Mouse (Mus musculus) heart, embryonic 16.5 days (tissue): Measurements from ENCODE around the gene Mrpl55. TPM values are rescaled to one million over a fixed set of nuclear protein-coding genes. Genes with fewer than 3 reads are reported as not detected.
"Not testable (repeated sequence)": the region's sequence is repeated elsewhere in the genome, so short reads cannot be mapped to it uniquely, and the experiment has no call there.

Source experiments
- ATAC-seq: fragments of 200-750 bp; cut with Nextera tagmentation; replicated peaks from 2 replicates; pipeline ENCODE4 v1.8.0; 2017; ENCODE audit warnings: moderate number of reproducible peaks; ENCODE audit not compliant: insufficient read depth, low FRiP score; ENCODE audit errors: extremely low read depth
- H3K27ac ChIP-seq: fragments of 300-500 bp; sonication (generic); 2 replicates; pipeline ENCODE4 v1.5.1; 2014; ENCODE audit warnings: mild to moderate bottlenecking, low read length, control low read depth, moderate library complexity
- H3K27me3 ChIP-seq: fragments of 300-500 bp; sonication (generic); 2 replicates; pipeline ENCODE4 v1.6.1; 2014; ENCODE audit warnings: low read length, mixed read lengths; ENCODE audit not compliant: control insufficient read depth, insufficient read depth
- H3K36me3 ChIP-seq: fragments of 300-500 bp; sonication (generic); 2 replicates; pipeline ENCODE4 v1.6.1; 2014; ENCODE audit not compliant: control insufficient read depth, insufficient read depth
- H3K4me1 ChIP-seq: fragments of 300-500 bp; sonication (generic); 2 replicates; pipeline ENCODE4 v1.6.1; 2014; ENCODE audit warnings: low read length, mixed read lengths; ENCODE audit not compliant: control insufficient read depth, insufficient read depth
- H3K4me2 ChIP-seq: fragments of 300-500 bp; sonication (generic); 2 replicates; pipeline ENCODE4 v1.6.1; 2014; ENCODE audit warnings: low read depth, mild to moderate bottlenecking, control low read depth, low read length
- H3K4me3 ChIP-seq: fragments of 300-500 bp; sonication (generic); 2 replicates; pipeline ENCODE4 v1.5.1; 2014; ENCODE audit warnings: mild to moderate bottlenecking, control low read depth, low read length
- H3K9ac ChIP-seq: fragments of 300-500 bp; sonication (generic); 2 replicates; pipeline ENCODE4 v1.6.1; 2014; ENCODE audit warnings: low read length, control low read depth
- H3K9me3 ChIP-seq: fragments of 300-500 bp; sonication (generic); replicated peaks from 2 replicates; pipeline ENCODE4 v1.6.1; 2016; ENCODE audit warnings: low read length; ENCODE audit not compliant: control insufficient read depth
- WGBS: fragments of 180-500 bp; shearing (Covaris S2); extraction: QIAGEN DNeasy Blood & Tissue Kit; methylation state at CpG from one replicate; pipeline ENCODE4 v1.1.7; 2014; 5-methylcytosine and 5-hydroxymethylcytosine counted together
- polyA plus RNA-seq: library from polyadenylated mRNA; unstranded; fragments of >200 nt; fragmentation: Nextera tagmentation; extraction: Ambion mirVana; gene quantifications from 2 replicates; pipeline ENCODE4 v1.2.1, GENCODE M21; 2015

The Mrpl55 gene
- polyA plus RNA-seq, 1 experiment from 2014 or later = 115 TPM

DNA sequence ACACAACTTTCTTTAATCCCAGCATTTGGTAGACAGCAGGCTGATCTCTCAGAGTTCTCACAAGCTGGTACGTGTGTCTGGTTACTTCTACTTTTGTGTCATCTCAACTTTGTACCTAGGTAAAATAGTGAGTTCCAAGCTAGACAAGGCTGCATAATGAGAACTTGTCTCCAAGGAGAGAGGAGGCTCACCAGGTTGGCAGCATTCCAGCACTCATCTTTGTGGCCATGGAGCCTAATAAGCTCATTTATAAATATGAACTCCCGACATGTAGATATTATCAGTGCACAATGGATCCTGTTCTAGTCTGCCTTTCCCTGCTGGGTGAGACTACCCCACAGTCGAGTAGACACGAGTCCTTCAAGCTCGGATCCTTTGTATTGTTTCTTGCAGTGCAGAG, 7.3 kb downstream of the Mrpl55 start:
- Histone ChIP-seq H3K4me1 (peaks cover 23% of the 10 kb centered on the region), H3K27me3 (no peaks in the 10 kb centered on the region), H3K9ac (no peak overlapping the region), H3K36me3 (peaks cover 39% of the 10 kb centered on the region), H3K9me3 (no peaks in the 10 kb centered on the region), H3K27ac (no peak overlapping the region), H3K4me2 (no peak overlapping the region; the same call in 1 of the 2 replicates), H3K4me3 (no peak overlapping the region)
- WGBS = 63% methylated on average over 5 of the region's 5 CpGs
- no peak for ATAC-seq

GRCm38 (mm10) chr11:59210020-59210419, 7.7 kb downstream of the Mrpl55 start:
- ATAC-seq = no peak
- Histone ChIP-seq H3K4me2 (no peak overlapping the region), H3K9me3 (no peaks in the 10 kb centered on the region), H3K27ac (no peak overlapping the region), H3K36me3 (peaks cover 39% of the 10 kb centered on the region), H3K27me3 (no peaks in the 10 kb centered on the region), H3K9ac (no peak overlapping the region), H3K4me3 (no peak overlapping the region), H3K4me1 (peaks cover 23% of the 10 kb centered on the region)
- WGBS = 71% methylated on average over 4 of the region's 4 CpGs

DNA sequence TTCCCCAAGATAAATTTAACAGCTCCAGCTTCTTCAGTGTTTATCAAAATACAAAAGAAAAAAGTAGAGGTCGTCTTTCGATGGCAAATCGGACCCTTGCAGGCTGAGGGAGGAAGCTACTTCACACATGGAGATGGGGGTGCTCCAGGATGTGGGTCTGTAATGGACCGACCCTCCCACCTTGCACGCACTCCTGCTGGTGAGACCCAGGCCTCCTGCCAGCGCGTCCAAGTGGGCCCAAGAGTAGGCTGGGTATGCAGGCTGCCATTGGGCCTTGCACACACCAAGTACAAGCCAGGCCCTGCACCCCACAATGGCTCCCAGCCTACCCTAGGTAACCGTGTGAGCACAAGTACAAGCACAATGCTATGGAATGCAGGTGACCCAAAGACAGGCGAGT, 9.3 kb downstream of the Mrpl55 start:
- not testable (repeated sequence) for H3K4me3 ChIP-seq, H3K27me3 ChIP-seq, H3K4me2 ChIP-seq, H3K9me3 ChIP-seq, ATAC-seq, H3K9ac ChIP-seq, H3K27ac ChIP-seq
- 84% methylated on average over 9 of the region's 9 CpGs for WGBS
- H3K36me3 ChIP-seq = peaks cover 29% of the 10 kb centered on the region
- peaks cover 23% of the 10 kb centered on the region for H3K4me1 ChIP-seq

GRCm38 (mm10) chr11:59212320-59212719, 10.0 kb downstream of the Mrpl55 start:
- not testable (repeated sequence) for H3K4me2 ChIP-seq, ATAC-seq, H3K4me3 ChIP-seq, H3K27me3 ChIP-seq, H3K9ac ChIP-seq, H3K27ac ChIP-seq, H3K9me3 ChIP-seq
- 70% methylated on average over 12 of the region's 12 CpGs for WGBS
- Histone ChIP-seq H3K36me3 (peaks cover 27% of the 10 kb centered on the region), H3K4me1 (peaks cover 28% of the 10 kb centered on the region)

DNA sequence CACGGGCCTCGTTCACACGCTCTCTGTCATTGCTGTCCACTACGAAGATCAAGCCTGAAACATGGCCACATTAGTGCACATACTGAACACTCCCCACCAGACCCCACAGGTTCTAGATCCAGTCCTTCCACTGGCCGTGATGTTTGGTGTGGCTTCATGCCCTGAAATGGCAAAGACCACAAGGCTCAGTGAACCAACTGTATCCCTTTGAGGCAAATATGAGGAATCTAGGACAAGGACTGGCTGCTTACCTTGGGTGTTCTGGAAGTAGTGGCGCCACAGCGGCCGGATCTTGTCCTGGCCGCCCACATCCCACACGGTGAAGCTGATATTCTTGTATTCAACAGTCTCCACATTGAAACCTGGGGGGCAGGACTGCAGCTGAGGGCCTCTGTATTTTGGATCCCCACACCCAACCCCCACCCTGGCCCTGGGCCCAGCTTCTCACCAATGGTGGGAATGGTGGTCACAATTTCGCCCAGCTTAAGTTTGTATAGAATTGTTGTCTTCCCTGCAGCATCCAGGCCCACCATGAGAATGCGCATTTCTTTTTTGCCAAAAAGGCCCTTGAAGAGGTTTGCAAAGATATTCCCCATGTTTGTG, 10.7 kb downstream of the Mrpl55 start:
- H3K9me3 ChIP-seq = no peaks in the 10 kb centered on the region
- no peaks in the 10 kb centered on the region for H3K27me3 ChIP-seq
- no peak overlapping the region for H3K4me2 ChIP-seq
- H3K27ac ChIP-seq = no peak overlapping the region
- H3K9ac ChIP-seq = no peak overlapping the region
- no peak for ATAC-seq
- no peak overlapping the region for H3K4me3 ChIP-seq
- WGBS = 87% methylated on average over 12 of the region's 12 CpGs
- peaks cover 33% of the 10 kb centered on the region for H3K4me1 ChIP-seq
- H3K36me3 ChIP-seq = peaks cover 27% of the 10 kb centered on the region

DNA sequence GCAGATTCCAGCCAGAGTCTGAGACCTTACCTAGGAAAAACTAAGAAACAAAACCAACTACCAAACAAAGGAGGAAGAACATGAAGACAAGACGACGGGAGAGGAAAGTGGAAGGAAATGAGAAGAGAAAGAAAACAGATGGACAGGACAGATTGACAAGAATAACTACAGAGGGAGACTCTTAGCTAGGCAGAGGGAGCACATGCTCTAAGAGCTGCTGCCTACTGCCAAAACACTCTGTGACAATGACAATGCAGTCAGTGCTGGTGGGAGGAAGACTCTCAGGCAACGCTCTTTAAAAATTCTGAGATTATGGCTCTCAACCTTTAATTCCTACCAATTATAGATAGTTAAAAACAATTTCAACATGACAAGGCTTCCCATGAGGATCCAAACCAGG, 14.7 kb downstream of the Mrpl55 start:
- H3K9ac ChIP-seq = no peak overlapping the region
- ATAC-seq = no peak
- H3K4me2 ChIP-seq = no peak overlapping the region
- H3K4me3 ChIP-seq = no peak overlapping the region
- no peaks in the 10 kb centered on the region for H3K9me3 ChIP-seq
- WGBS = 59% methylated on average over 3 of the region's 3 CpGs
- H3K36me3 ChIP-seq = peaks cover 17% of the 10 kb centered on the region
- no peaks in the 10 kb centered on the region for H3K27me3 ChIP-seq
- no peak overlapping the region for H3K27ac ChIP-seq
- peaks cover 45% of the 10 kb centered on the region for H3K4me1 ChIP-seq

DNA sequence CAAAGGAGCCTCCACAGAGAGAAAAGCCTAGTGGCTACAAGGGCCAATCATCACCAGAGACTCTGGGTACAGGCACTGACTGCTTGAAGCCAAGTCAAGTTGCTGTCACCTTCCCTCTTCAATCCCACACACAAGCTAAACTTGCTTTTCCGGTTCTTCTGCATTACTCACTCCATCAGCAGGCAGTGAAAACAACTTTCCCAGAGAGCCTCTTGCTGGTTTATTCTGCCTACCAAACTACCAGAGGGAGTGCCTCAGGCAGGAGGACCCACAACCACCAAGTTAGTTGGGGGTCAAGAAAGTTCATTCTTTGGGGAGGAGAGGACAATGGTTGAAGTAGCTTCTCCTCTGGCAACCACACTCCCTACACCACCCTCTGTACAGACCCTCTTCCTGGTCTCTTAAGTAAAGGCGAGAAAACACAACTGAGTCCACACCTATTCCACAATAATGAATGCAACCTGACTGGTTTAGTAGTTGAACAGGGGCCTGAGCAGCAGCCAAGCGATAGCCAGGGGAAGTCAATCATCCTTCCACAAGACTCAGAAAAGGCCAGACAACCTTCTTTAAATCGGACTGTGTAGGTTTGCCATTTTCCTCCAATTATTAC, 16.2 kb downstream of the Mrpl55 start:
- Histone ChIP-seq H3K4me1 (peaks cover 51% of the 10 kb centered on the region), H3K4me2 (no peak overlapping the region; the same call in 1 of the 2 replicates)

DNA sequence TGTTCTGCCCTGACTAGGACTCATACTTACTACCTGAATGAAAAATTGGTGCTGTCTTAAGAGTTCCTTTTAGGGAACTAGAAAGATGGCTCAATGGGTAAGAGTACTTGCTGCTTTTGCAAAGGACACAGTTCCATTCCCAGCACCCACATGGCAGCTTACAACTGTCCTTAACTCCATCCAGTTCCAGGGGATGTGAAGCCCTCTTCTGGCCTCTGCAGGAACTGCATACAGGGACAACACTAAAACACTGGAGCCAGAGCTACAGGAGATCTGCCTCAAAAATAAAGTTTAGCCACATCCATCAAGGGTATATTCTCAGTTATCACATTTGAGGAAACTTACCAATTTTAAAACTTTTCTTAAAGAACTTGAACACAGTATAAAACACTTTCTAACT, 16.8 kb downstream of the Mrpl55 start:
- Histone ChIP-seq H3K4me2 (no peak overlapping the region), H3K9ac (no peak overlapping the region), H3K36me3 (peaks cover 10% of the 10 kb centered on the region), H3K9me3 (no peaks in the 10 kb centered on the region), H3K27me3 (no peaks in the 10 kb centered on the region), H3K4me1 (peaks cover 54% of the 10 kb centered on the region), H3K4me3 (no peak overlapping the region), H3K27ac (no peak overlapping the region)
- ATAC-seq = no peak

More for the DNA sequence above, 16.2 kb downstream of the Mrpl55 start:
- no peak for ATAC-seq
- 66% methylated on average over 4 of the region's 4 CpGs for WGBS
- H3K4me3 ChIP-seq = no peak overlapping the region
- H3K36me3 ChIP-seq = peaks cover 10% of the 10 kb centered on the region
- H3K9ac ChIP-seq = no peak overlapping the region
- H3K9me3 ChIP-seq = no peaks in the 10 kb centered on the region
- H3K27ac ChIP-seq = 0 out of 2 replicates have a peak overlapping the region, but pooled peaks have one; percentile 16
- H3K27me3 ChIP-seq = no peaks in the 10 kb centered on the region

- Histone ChIP-seq H3K4me2 (no peak overlapping the region), H3K27me3 (no peaks in the 10 kb centered on the region), H3K36me3 (peaks cover 10% of the 10 kb centered on the region), H3K4me1 (peaks cover 77% of the 10 kb centered on the region), H3K4me3 (no peak overlapping the region), H3K9me3 (no peaks in the 10 kb centered on the region), H3K9ac (no peak overlapping the region), H3K27ac (no peak overlapping the region)
- ATAC-seq = no peak
Observed at GRCm38 (mm10) chr11:59221604-59222003, 19.3 kb downstream of the Mrpl55 start.
